Mouse (Mus musculus): ENCODE results near the gene Otud4. TPM values are rescaled to one million over a fixed set of nuclear protein-coding genes. Genes with fewer than 3 reads are reported as not detected.

Gene Otud4
- 10.2 TPM for polyA plus RNA-seq (2017; shearing (Covaris generic))

GRCm38 (mm10) chr8:79639586-79640451 is at the start of gene Otud4:
Gene Otud4 (plus strand): TSS chr8:79639618.

GRCm38 (mm10) chr8:79711064-79711961 is 71.9 kb downstream of the Otud4 start, which contains the start of the genes Abce1 and Anapc10:
Gene Abce1 (minus strand): TSS chr8:79711740.
Gene Anapc10 (plus strand): TSS chr8:79711820.

Other genes with a start within 250 kb of the Otud4 start
- 4.6 TPM for gene Smad1, start 240.1 kb upstream of the Otud4 start, polyA plus RNA-seq (2017; shearing (Covaris generic))
- gene Abce1, start 72.1 kb downstream of the Otud4 start, polyA plus RNA-seq (2017; shearing (Covaris generic)), result 108 TPM
- gene Anapc10, start 72.2 kb downstream of the Otud4 start, polyA plus RNA-seq (2017; shearing (Covaris generic)), result 34.0 TPM

Data from activated CD4-positive, CD25-positive, alpha-beta regulatory T cell, adult 9 weeks (primary cell).